ENCODE assay signal across 21 mouse cellular contexts in genomic region chr11:70737749-70738148, GRCm38 (mm10). TPM values are rescaled to one million over a fixed set of nuclear protein-coding genes. Genes with fewer than 3 reads are reported as not detected.
A peak's percentile ranks its signal among the peaks of the same experiment; 100 is the strongest.
DNase-seq lines count a peak whose midpoint lies in the region; ATAC-seq and TF ChIP-seq lines count a peak whose summit lies in the region.
"Had no signal": no experiment of that assay in that cellular context is flagged by ENCODE, and none has a peak within 500 bp of the region (broad histone marks: within the 10 kb centered on the region; RNA-seq: fewer than 3 reads in every experiment).

No protein-coding gene starts in this region.

- 48% methylated on average over 5 of the region's 5 CpGs for WGBS in kidney, adult 2 months

- H3K27ac ChIP-seq in kidney, adult 2 months (ENCODE audit: insufficient read depth, low read depth, low read length) = no peak overlapping the region
- H3K27ac ChIP-seq: forebrain, embryonic 15.5 days; hindbrain, postnatal 0 days; left cerebral cortex, adult 2 months; limb, embryonic 10.5 days; liver, embryonic 13.5 days; lung, embryonic 15.5 days had no signal

- peak; percentile 17; the same call in 1 of the 2 replicates for ATAC-seq in granulocyte monocyte progenitor cell, adult 5-6 weeks (replicated peaks; ENCODE audit: poor library complexity, severe bottlenecking)
- 0 out of 2 replicates have a peak, but pooled peaks have one; percentile 50 for ATAC-seq in megakaryocyte-erythroid progenitor cell, adult 5-6 weeks (replicated peaks; ENCODE audit: low FRiP score, low TSS enrichment, poor library complexity, severe bottlenecking)
- ATAC-seq: forebrain, embryonic 15.5 days; hindbrain, postnatal 0 days had no signal

- no peaks in the 10 kb centered on the region for H3K4me1 ChIP-seq in kidney, adult 2 months (ENCODE audit: control insufficient read depth, insufficient read depth, low read length)
- H3K4me1 ChIP-seq: forebrain, embryonic 15.5 days had no signal

- no peak overlapping the region for H3K4me3 ChIP-seq in kidney, adult 2 months (ENCODE audit: insufficient read depth, low read depth, low read length)
- H3K4me3 ChIP-seq: forebrain, embryonic 15.5 days; left cerebral cortex, adult 2 months; limb, embryonic 10.5 days; liver, embryonic 13.5 days; lung, embryonic 15.5 days had no signal

- peak; percentile 42 for DNase-seq in kidney, adult 2 months
- DNase-seq in kidney, postnatal 4 days = no peak
- peak; percentile 57 for DNase-seq in 416B (ENCODE audit: low read depth)
- no peak for DNase-seq in layer of hippocampus, postnatal 10 days (ENCODE audit: low spot score in 2 of 2)
- DNase-seq in cerebellum, postnatal 36 days = no peak
- no peak for DNase-seq in adrenal gland, adult 8-10 months
- DNase-seq: adrenal gland, postnatal 10 days; cerebellum, postnatal 10 days; embryo, embryonic 11 days; heart, postnatal 4 days; liver, embryonic 13.5 days; lung, postnatal 4 days; retina, postnatal 1 day; thymus, postnatal 25 days had no signal

- no peaks in the 10 kb centered on the region for H3K36me3 ChIP-seq in kidney, adult 2 months (ENCODE audit: control insufficient read depth, insufficient read depth, low read length)
- H3K36me3 ChIP-seq: forebrain, embryonic 15.5 days; limb, embryonic 10.5 days; liver, embryonic 13.5 days; lung, embryonic 15.5 days had no signal

- no peak for TF ChIP-seq CTCF in kidney, adult 2 months (conservative IDR thresholded peaks at IDR 0.05; ENCODE audit: insufficient read depth, insufficient read length, low read depth, low read length)

- no peaks in the 10 kb centered on the region for H3K27me3 ChIP-seq in kidney, adult 2 months (replicated peaks; ENCODE audit: control insufficient read depth, insufficient read depth, low read length)
- H3K27me3 ChIP-seq: forebrain, embryonic 15.5 days; lung, embryonic 15.5 days had no signal

- no peak for TF ChIP-seq POLR2A in kidney, adult 2 months (IDR thresholded peaks at IDR 0.05; ENCODE audit: low read depth, low read length)

RNA-seq across cellular contexts. Expression of gene Zfp3, which starts 26.3 kb away (rescaled TPM):
- polyA plus RNA-seq in kidney, adult 2 months (2012; rRNA removed) = 1.7 and 2.4 TPM in 2 replicates
- total RNA-seq in granulocyte monocyte progenitor cell, adult 5-6 weeks (2014; fragmentation: Nextera tagmentation) = 0.45 and 2.1 TPM in 2 replicates
- 0.26 and 1.0 TPM in 2 replicates for total RNA-seq in granulocyte monocyte progenitor cell, adult 5-6 weeks (2017)
- 3.1 and 5.6 TPM in 2 replicates for total RNA-seq in megakaryocyte-erythroid progenitor cell, adult 5-6 weeks (2014; fragmentation: Nextera tagmentation)
- 1.6 and 3.9 TPM in 2 replicates for total RNA-seq in megakaryocyte-erythroid progenitor cell, adult 5-6 weeks (2017)
- total RNA-seq in layer of hippocampus, postnatal 10 days (2021) = 10 to 100 TPM; 16.2 to 17.4 TPM
- total RNA-seq in adrenal gland, adult 8-10 months (2022) = 10 to 100 TPM; 11.7 to 14.8 (median 13.9) TPM

RNA-seq across cellular contexts. Expression of gene Kif1c, which starts 37.4 kb away (rescaled TPM):
- 91.0 and 94.9 TPM in 2 replicates for polyA plus RNA-seq in kidney, adult 2 months (2012; rRNA removed)
- 3.6 and 8.3 TPM in 2 replicates for total RNA-seq in granulocyte monocyte progenitor cell, adult 5-6 weeks (2014; fragmentation: Nextera tagmentation)
- 4.5 and 5.7 TPM in 2 replicates for total RNA-seq in granulocyte monocyte progenitor cell, adult 5-6 weeks (2017)
- total RNA-seq in megakaryocyte-erythroid progenitor cell, adult 5-6 weeks (2014; fragmentation: Nextera tagmentation) = 3.9 and 8.3 TPM in 2 replicates
- 5.4 and 13.2 TPM in 2 replicates for total RNA-seq in megakaryocyte-erythroid progenitor cell, adult 5-6 weeks (2017)
- 10 to 100 TPM; 55.9 to 59.9 TPM for total RNA-seq in layer of hippocampus, postnatal 10 days (2021)
- total RNA-seq in adrenal gland, adult 8-10 months (2022) = 100 to 1,000 TPM; 130 to 210 (median 165) TPM

RNA-seq across cellular contexts. Expression of gene Inca1, which starts 37.8 kb away (rescaled TPM):
- polyA plus RNA-seq in kidney, adult 2 months (2012; rRNA removed) = 5.3 and 5.4 TPM in 2 replicates
- total RNA-seq in granulocyte monocyte progenitor cell, adult 5-6 weeks (2014; fragmentation: Nextera tagmentation) = not detected in 2 replicates
- total RNA-seq in granulocyte monocyte progenitor cell, adult 5-6 weeks (2017) = not detected in 2 replicates
- 0.69 TPM in 1 of 2 replicates, not detected in the other for total RNA-seq in megakaryocyte-erythroid progenitor cell, adult 5-6 weeks (2014; fragmentation: Nextera tagmentation)
- 0.42 TPM in 1 of 2 replicates, not detected in the other for total RNA-seq in megakaryocyte-erythroid progenitor cell, adult 5-6 weeks (2017)
- 1 to 10 TPM; 1.4 to 1.8 TPM for total RNA-seq in layer of hippocampus, postnatal 10 days (2021)
- total RNA-seq in adrenal gland, adult 8-10 months (2022) = 10 to 100 TPM in 2 of 4 experiments, 1 to 10 TPM in 2; 5.3 to 11.4 (median 8.6) TPM

RNA-seq across cellular contexts. Expression of gene Camta2, which starts 49.8 kb away (rescaled TPM):
- 23.6 and 28.7 TPM in 2 replicates for polyA plus RNA-seq in kidney, adult 2 months (2012; rRNA removed)
- total RNA-seq in granulocyte monocyte progenitor cell, adult 5-6 weeks (2014; fragmentation: Nextera tagmentation) = 18.7 and 25.2 TPM in 2 replicates
- 1.5 and 3.0 TPM in 2 replicates for total RNA-seq in granulocyte monocyte progenitor cell, adult 5-6 weeks (2017)
- total RNA-seq in megakaryocyte-erythroid progenitor cell, adult 5-6 weeks (2014; fragmentation: Nextera tagmentation) = 14.6 and 17.4 TPM in 2 replicates
- 0.91 and 7.1 TPM in 2 replicates for total RNA-seq in megakaryocyte-erythroid progenitor cell, adult 5-6 weeks (2017)
- 100 to 1,000 TPM; 183 to 189 TPM for total RNA-seq in layer of hippocampus, postnatal 10 days (2021)
- total RNA-seq in adrenal gland, adult 8-10 months (2022) = 10 to 100 TPM; 42.7 to 57.7 (median 49.8) TPM

Comparison
In these comparisons a context has a peak if more than half of its experiments do, and no peak if none do; other contexts are left out.
1. DNase-seq: peak in kidney, adult 2 months (single experiment) and 416B (single experiment); none in kidney, postnatal 4 days (0 of 2), layer of hippocampus, postnatal 10 days (0 of 2), cerebellum, postnatal 36 days (0 of 2) and adrenal gland, adult 8-10 months (single experiment).
2. RNA of gene Kif1c, which starts 37.4 kb away (total RNA-seq): 130 to 210 TPM in adrenal gland, adult 8-10 months and 55.9 to 59.9 TPM in layer of hippocampus, postnatal 10 days; 3.9 to 13.2 TPM in megakaryocyte-erythroid progenitor cell, adult 5-6 weeks and 3.6 to 8.3 TPM in granulocyte monocyte progenitor cell, adult 5-6 weeks; every median in the first group is over 4 times any median in the second.